Mouse (Mus musculus) MEL (cell line): ENCODE measurements around the gene Mafb.

Experiments
- CTCF ChIP-seq, 3 experiments: IDR thresholded peaks in 2 of 3; conservative IDR thresholded peaks in 1 of 3; 2 replicates each; pipeline ENCODE4 v1.5.1; 2011 to 2012; ENCODE audit warnings: low read length in 3 of 3, low read depth in 2 of 3, mild to moderate bottlenecking in 2 of 3, improper control_type of control experiment in 1 of 3, inconsistent platforms in 1 of 3, mixed read lengths in 1 of 3, moderate library complexity in 1 of 3; ENCODE audit not compliant: control insufficient read depth in 1 of 3, insufficient read depth in 1 of 3, poor library complexity in 1 of 3, severe bottlenecking in 1 of 3
- MXI1 ChIP-seq: IDR thresholded peaks from 2 replicates; pipeline ENCODE4 v1.6.1; 2011; ENCODE audit warnings: mild to moderate bottlenecking, low read depth, low read length, improper control_type of control experiment
- MYC ChIP-seq: IDR thresholded peaks from 2 replicates; pipeline ENCODE4 v1.6.1; 2011; ENCODE audit warnings: low read depth, mild to moderate bottlenecking, low read length, improper control_type of control experiment, moderate library complexity
- TCF12 ChIP-seq: IDR thresholded peaks from 2 replicates; pipeline ENCODE4 v1.6.1; 2014; ENCODE audit warnings: low read depth, mild to moderate bottlenecking, inconsistent platforms, low read length, improper control_type of control experiment, moderate library complexity
- ZMIZ1 ChIP-seq: IDR thresholded peaks from 2 replicates; pipeline ENCODE4 v1.6.1; 2012; ENCODE audit warnings: low read depth, mild to moderate bottlenecking, inconsistent platforms, low read length, improper control_type of control experiment, moderate library complexity

GRCm38 (mm10) chr2:160394735-160395134 lies 27.9 kb upstream of the Mafb start:
- TF ChIP-seq MYC (no peak), MXI1 (no peak), CTCF (IDR thresholded peaks at IDR 0.05 in 2 of 3, conservative IDR thresholded peaks at IDR 0.05 in 1 of 3; ENCODE audit: control insufficient read depth in 1 of 3, insufficient read depth in 1 of 3, low read depth in 2 of 3, low read length in 3 of 3, poor library complexity in 1 of 3, severe bottlenecking in 1 of 3) (no peak), TCF12 (no peak), ZMIZ1 (no peak)
